Mouse (Mus musculus) CD4-positive naive resting alpha-beta T cell, adult 57 days (primary cell): Measurements from ENCODE around the gene Vps72. TPM values are rescaled to one million over a fixed set of nuclear protein-coding genes. Genes with fewer than 3 reads are reported as not detected.

ENCODE experiments used
- total RNA-seq: library from RNA; stranded (reverse); gene quantifications from one replicate; pipeline ENCODE4 v1.2.4, GENCODE M21; 2023

Gene Vps72
- total RNA-seq, result 46.8 TPM

DNA sequence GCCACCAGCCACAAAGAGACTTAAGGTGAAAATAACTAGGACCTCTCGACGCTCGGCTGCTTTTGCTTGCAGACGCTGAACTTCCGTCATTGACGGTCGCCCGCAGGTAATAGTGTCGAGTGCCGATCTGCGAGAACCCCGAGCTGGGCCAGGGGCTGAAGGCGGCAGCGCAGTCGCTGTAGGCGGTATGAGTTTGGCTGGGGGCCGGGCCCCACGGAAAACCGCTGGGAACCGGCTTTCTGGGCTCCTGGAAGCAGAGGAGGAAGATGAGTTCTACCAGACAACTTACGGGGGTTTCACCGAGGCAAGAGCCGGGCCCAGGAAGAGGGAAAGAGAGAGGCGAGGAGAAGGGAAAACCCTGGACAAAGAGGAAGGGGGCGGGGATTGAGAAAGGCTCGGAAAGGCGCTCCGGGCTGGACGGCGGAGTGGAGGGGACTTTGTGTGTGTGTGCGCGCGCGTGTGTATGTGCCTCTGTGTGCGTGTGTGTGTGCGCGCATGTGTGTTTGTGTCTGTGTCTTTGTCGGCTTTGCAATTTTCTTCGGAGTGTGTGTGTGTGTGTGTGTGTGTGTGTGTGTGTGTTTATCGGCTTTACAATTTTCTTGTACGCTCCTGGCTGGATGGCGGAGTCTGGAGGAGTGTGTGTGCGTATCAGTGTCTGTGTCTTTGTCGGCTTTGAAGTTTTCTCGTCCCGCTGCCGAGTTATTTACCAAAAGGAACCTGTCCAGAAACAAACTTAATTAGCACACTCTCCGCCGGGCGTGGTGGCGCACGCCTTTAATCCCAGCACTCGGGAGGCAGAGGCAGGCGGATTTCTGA lies at the start of gene Vps72:
Gene Vps72, plus strand, starts transcription at position 112 of the 816 bp plus-strand sequence.

DNA sequence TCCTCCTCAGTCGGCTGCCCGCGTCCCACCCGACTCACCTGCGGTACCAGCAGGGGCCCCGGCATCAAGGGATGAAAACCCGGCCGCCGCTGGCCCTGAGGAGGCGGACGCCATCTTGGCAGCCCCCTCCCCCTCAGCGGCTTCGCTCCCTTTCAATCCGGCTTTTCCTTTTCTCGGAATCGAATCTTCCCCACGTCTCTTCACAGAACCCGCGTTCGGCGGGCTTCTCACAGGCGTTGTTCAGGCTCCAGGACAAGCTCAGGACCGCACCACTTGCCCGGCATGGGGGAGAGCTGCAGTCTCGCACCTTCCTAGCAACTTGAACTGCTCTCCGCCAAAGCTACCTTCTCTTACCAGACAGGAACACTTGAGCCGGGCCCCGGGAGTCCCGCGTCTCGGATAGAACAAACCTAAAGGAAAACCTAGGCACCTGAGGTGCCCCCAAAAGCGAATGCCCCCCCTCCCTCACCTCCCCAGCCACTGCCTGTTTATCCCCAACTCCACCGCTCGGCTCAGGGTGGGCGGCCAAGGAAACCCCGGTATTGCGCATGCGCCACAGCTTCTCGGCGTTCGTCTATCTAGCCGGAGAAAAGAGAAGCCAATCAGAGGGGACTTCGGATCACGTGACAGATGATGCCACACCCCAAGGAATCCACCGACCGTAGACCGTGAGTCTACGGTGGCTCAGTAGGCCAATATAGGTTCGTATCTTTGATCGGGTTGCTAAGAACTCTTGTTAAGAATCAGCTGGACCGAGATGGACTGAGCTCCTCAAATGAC lies 4.3 kb upstream of the Vps72 start, which contains the start of gene Pip5k1a:
Gene Pip5k1a, minus strand, starts transcription at position 593 of the 780 bp plus-strand sequence.

DNA sequence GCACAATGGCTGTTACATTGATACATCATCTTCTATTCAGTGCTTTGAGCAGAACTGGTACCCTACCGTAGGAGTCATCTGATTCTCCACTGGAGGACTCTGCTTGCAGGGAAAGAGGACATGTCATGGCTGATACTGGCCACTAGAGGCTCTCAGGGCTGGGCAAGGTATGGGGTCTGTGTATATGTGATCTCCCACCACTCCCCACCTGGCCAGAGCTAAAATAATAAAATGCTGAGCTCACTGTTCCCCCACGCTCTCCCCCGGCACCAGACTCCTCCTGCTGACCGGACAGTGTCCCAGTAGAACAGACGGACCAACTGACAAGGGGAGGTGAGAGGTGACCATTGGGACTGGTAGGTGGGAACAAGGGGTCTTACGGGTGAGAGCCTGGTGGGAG lies 13.4 kb downstream of the Vps72 start, which contains the start of gene Tmod4:
Gene Tmod4, plus strand, starts transcription at position 231 of the 400 bp plus-strand sequence.

DNA sequence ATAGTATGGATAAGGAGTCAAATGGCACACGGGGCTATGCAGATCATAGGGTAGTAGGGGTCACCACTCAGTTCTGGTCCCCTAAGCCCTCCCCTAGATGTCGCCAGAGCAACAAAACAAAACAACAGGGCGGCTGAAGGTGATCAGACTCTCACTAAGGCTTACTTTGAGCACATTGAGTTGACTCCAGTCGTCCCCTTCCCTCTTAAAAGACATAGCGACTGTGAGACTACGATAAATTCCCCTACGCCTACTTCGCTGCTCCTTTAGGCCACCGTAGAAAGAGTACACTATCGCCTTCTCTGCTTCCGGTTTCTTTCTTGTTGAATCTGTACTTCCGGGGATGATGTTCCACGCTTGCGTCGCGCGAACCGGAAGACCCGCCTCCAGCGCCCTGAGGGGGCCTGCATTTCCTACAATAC lies 22.9 kb downstream of the Vps72 start, which contains the start of the genes Scnm1 and Lysmd1:
Gene Scnm1, minus strand, starts transcription at position 332 of the 422 bp plus-strand sequence.
Gene Lysmd1, plus strand, starts transcription at position 409 of the 422 bp plus-strand sequence.

DNA sequence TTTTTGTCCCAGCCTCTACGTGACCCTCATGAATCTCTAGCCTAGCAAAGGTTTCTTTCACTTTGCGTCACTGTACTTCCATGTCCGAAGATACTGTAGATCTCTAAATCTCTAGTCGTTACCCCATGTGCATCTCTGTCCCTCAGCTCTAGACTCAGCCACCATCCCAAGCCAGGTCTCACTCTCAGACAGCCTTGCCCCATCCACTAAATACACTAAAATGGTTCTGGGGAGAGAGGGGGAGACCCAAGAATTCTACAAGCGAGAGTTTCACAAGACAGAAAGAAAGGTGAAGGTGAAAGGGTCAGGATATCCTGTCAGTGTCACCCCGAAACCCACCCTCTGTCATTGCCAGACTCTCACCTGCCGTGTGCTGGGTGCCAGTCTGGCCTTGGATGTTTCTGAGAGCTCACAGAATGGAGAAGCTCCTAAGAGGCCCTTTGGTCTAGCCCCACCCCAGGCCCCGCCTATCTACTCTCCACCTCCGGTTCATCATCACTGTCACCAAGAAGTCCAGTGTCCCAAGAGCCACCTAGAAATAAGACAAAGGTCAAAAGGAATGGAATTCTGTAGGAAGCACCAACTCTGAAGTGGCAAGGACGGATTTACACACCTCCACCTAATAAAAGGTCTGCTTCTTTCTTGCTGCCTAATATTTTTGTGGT lies 31.3 kb downstream of the Vps72 start, which contains the start of gene Tnfaip8l2:
Gene Tnfaip8l2, minus strand, starts transcription at position 409 of the 665 bp plus-strand sequence.

DNA sequence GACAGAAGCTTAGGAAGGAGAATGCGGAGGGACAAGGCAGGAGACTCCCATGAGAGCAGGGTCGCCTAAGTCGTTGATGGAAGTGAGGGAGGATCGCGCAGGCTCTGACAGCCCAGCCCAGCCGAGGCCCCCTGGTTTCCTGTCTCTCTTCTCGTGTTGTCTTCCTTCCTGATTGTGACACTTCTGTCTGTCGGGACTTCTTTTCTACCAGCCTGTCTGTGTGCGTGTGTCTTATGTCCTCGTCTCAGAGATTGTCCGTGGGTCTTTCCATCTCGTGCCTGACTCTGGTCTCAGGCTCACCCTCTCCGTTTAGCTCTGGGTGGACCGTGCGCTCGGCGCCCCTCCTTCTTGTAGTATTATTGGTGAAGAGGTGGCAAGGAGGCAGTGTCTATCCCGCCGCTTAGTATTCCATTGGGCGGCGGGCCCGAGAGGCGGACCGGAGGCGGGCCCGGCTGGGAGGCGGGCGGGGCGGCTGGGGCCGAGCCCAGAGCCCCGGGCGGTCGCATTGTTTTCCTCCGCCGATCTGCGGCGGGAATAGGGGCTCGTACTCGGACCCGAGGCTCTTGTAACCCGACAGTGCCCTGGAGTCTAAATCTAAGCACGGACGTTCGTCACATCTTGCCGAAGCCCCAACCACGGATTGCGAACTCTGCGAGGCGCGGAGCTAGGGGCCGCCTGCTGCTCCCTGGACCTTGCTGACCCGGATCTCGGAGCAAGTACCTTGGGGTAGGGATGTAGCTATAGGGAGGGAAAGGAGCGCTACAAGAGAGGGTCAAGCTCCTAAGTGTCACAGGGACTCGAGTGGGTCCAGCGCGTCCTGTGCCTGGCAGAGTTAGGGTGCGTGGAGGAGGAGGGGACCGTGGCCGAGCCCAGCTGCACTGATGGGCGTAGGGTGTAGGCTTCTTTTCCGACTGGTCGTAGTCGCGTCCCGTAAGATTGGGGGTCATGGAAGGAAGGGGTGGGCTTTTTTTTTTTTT lies 49.5 kb downstream of the Vps72 start, which contains the start of gene Sema6c:
Gene Sema6c, plus strand, starts transcription at position 471 of the 977 bp plus-strand sequence.

Other genes with a start within 250 kb of the Vps72 start
- gene Psmb4, start 224.1 kb upstream of the Vps72 start, total RNA-seq, result 200 TPM
- 1.6 TPM for gene Selenbp1, start 178.0 kb upstream of the Vps72 start, total RNA-seq
- 30.4 TPM for gene Rfx5, start 156.9 kb upstream of the Vps72 start, total RNA-seq
- 50.0 TPM for gene Pi4kb, start 136.3 kb upstream of the Vps72 start, total RNA-seq
- gene Zfp687, start 95.6 kb upstream of the Vps72 start, total RNA-seq, result 67.3 TPM
- gene Psmd4, start 68.4 kb upstream of the Vps72 start, total RNA-seq, result 130 TPM
- gene Pip5k1a, start 4.1 kb upstream of the Vps72 start, total RNA-seq, result 43.9 TPM
- 1.7 TPM for gene Tmod4, start 13.5 kb downstream of the Vps72 start, total RNA-seq
- 91.4 TPM for gene Scnm1, start 23.0 kb downstream of the Vps72 start, total RNA-seq
- 6.5 TPM for gene Lysmd1, start 23.1 kb downstream of the Vps72 start, total RNA-seq
- 102 TPM for gene Tnfaip8l2, start 31.3 kb downstream of the Vps72 start, total RNA-seq
- gene Sema6c, start 49.4 kb downstream of the Vps72 start, total RNA-seq, result 2.5 TPM
- gene Gabpb2, start 106.9 kb downstream of the Vps72 start, total RNA-seq, result 67.0 TPM
- 244 TPM for gene Cdc42se1, start 117.7 kb downstream of the Vps72 start, total RNA-seq
- gene Mllt11, start 121.1 kb downstream of the Vps72 start, total RNA-seq, result 7.0 TPM
- not detected for gene Gm128, start 130.6 kb downstream of the Vps72 start, total RNA-seq
- not detected for gene Bnipl, start 140.2 kb downstream of the Vps72 start, total RNA-seq
- 20.9 TPM for gene Mindy1, start 170.3 kb downstream of the Vps72 start, total RNA-seq
- gene Prune1, start 171.1 kb downstream of the Vps72 start, total RNA-seq, result 8.8 TPM
- 0.71 TPM for gene Anxa9, start 196.2 kb downstream of the Vps72 start, total RNA-seq
- 106 TPM for gene Cers2, start 203.8 kb downstream of the Vps72 start, total RNA-seq
- gene Setdb1, start 246.2 kb downstream of the Vps72 start, total RNA-seq, result 33.3 TPM